Mouse (Mus musculus): ENCODE data around the gene Lama4.

Lama4 gene

GRCm38 (mm10) chr10:39157321-39157720 is 192.0 kb downstream of the Lama4 start:
- no peak for DNase-seq (ENCODE audit: low spot score in 2 of 2)

- DNase-seq (ENCODE audit: low spot score in 2 of 2), result no peak
Measured at GRCm38 (mm10) chr10:39158306-39158705, 193.0 kb downstream of the Lama4 start.
